Mouse (Mus musculus) limb, embryonic 14.5 days (tissue): ENCODE data around the gene Tex19.2. TPM values are rescaled to one million over a fixed set of nuclear protein-coding genes. Genes with fewer than 3 reads are reported as not detected.

Experiments used
- ATAC-seq: fragments of 200-750 bp; cut with Nextera tagmentation; 2 replicates; pipeline ENCODE4 v1.8.0; 2017; ENCODE audit warnings: low read depth, moderate number of reproducible peaks, moderate TSS enrichment; ENCODE audit not compliant: low FRiP score
- DNase-seq: peaks from one replicate; pipeline ENCODE4 v3.0.0-alpha.2; 2015; ENCODE audit warnings: low spot score
- H3K27ac ChIP-seq: fragments of 300-500 bp; sonication (generic); replicated peaks from 2 replicates; pipeline ENCODE4 v1.5.1; 2014; ENCODE audit warnings: low read depth, mild to moderate bottlenecking, low read length, moderate library complexity, mixed read lengths
- H3K27me3 ChIP-seq: fragments of 300-500 bp; sonication (generic); 2 replicates; pipeline ENCODE4 v1.6.1; 2014; ENCODE audit warnings: low read length, mixed read lengths; ENCODE audit not compliant: control insufficient read depth, insufficient read depth
- H3K36me3 ChIP-seq: fragments of 300-500 bp; sonication (generic); 2 replicates; pipeline ENCODE4 v1.6.1; 2014; ENCODE audit warnings: mild to moderate bottlenecking, low read length, moderate library complexity, mixed read lengths; ENCODE audit not compliant: control insufficient read depth, insufficient read depth
- H3K4me1 ChIP-seq: fragments of 300-500 bp; sonication (generic); 2 replicates; pipeline ENCODE4 v1.6.1; 2014; ENCODE audit warnings: antibody characterized with exemption, low read length, mixed read lengths; ENCODE audit not compliant: control insufficient read depth, insufficient read depth
- H3K4me2 ChIP-seq: fragments of 300-500 bp; sonication (generic); replicated peaks from 2 replicates; pipeline ENCODE4 v1.6.1; 2014; ENCODE audit warnings: low read depth, mild to moderate bottlenecking, low read length, moderate library complexity; ENCODE audit not compliant: severe bottlenecking
- H3K4me3 ChIP-seq: fragments of 300-500 bp; sonication (generic); replicated peaks from 2 replicates; pipeline ENCODE4 v1.5.1; 2014; ENCODE audit warnings: low read length
- H3K9ac ChIP-seq: fragments of 300-500 bp; sonication (generic); 2 replicates; pipeline ENCODE4 v1.6.1; 2014; ENCODE audit warnings: mild to moderate bottlenecking, low read depth, low read length, moderate library complexity; ENCODE audit not compliant: severe bottlenecking
- H3K9me3 ChIP-seq: fragments of 300-500 bp; sonication (generic); 2 replicates; pipeline ENCODE4 v1.6.1; 2016; ENCODE audit warnings: low read length; ENCODE audit not compliant: control insufficient read depth
- POLR2A ChIP-seq: fragments of 200-500 bp; IDR thresholded peaks from 2 replicates; pipeline ENCODE4 v1.8.0; 2012; ENCODE audit warnings: inconsistent platforms, mild to moderate bottlenecking, moderate library complexity, borderline replicate concordance; ENCODE audit not compliant: insufficient read depth, insufficient read length; ENCODE audit errors: extremely low read depth
- WGBS: fragments of 180-500 bp; shearing (Covaris S2); extraction: QIAGEN DNeasy Blood & Tissue Kit; methylation state at CpG from one replicate; pipeline ENCODE4 v1.1.7; 2014; 5-methylcytosine and 5-hydroxymethylcytosine counted together
- polyA plus RNA-seq, 2 experiments: library from polyadenylated mRNA; depleted of rRNA in 1 of 2; stranded (reverse) in 1 of 2; unstranded in 1 of 2; fragments of >200 nt; fragmentation: Nextera tagmentation in 1 of 2; extraction: Ambion mirVana in 1 of 2; gene quantifications; 2 replicates each; pipeline versions ENCODE4 v1.2.1 to v1.2.3; 2012 to 2014

The Tex19.2 gene
- polyA plus RNA-seq, 2 experiments, result 0.04 TPM; not detected in 1

GRCm38 (mm10) chr11:121089756-121090546 is 28.5 kb downstream of the Tex19.2 start:
- Histone ChIP-seq H3K27ac (no peak overlapping the region), H3K4me3 (no peak overlapping the region), H3K36me3 (no peaks in the 10 kb centered on the region), H3K9ac (no peak overlapping the region), H3K4me2 (no peak overlapping the region), H3K9me3 (no peaks in the 10 kb centered on the region), H3K27me3 (no peaks in the 10 kb centered on the region), H3K4me1 (no peaks in the 10 kb centered on the region)
- 84% methylated on average over 2 of the region's 2 CpGs for WGBS
- TF ChIP-seq POLR2A, result no peak
- DNase-seq (no peak), ATAC-seq (no peak)

- no peaks in the 10 kb centered on the region for H3K4me1 ChIP-seq
- H3K36me3 ChIP-seq, result no peaks in the 10 kb centered on the region
- WGBS, result 61% methylated on average over 6 of the region's 6 CpGs
- H3K9me3 ChIP-seq, result no peaks in the 10 kb centered on the region
- H3K9ac ChIP-seq, result no peak overlapping the region
- TF ChIP-seq POLR2A, result no peak
- no peak overlapping the region for H3K27ac ChIP-seq
- H3K4me3 ChIP-seq, result no peak overlapping the region
- DNase-seq (no peak), ATAC-seq (no peak)
- H3K4me2 ChIP-seq, result no peak overlapping the region
- no peaks in the 10 kb centered on the region for H3K27me3 ChIP-seq
Observed at GRCm38 (mm10) chr11:121088997-121089396, 29.5 kb downstream of the Tex19.2 start.

GRCm38 (mm10) chr11:121086296-121086695 is 32.2 kb downstream of the Tex19.2 start:
- no peak for ATAC-seq

GRCm38 (mm10) chr11:121085181-121085580 is 33.3 kb downstream of the Tex19.2 start:
- Histone ChIP-seq H3K4me1 (no peaks in the 10 kb centered on the region), H3K9me3 (no peaks in the 10 kb centered on the region), H3K27ac (no peak overlapping the region), H3K4me3 (no peak overlapping the region), H3K4me2 (no peak overlapping the region), H3K36me3 (no peaks in the 10 kb centered on the region), H3K27me3 (no peaks in the 10 kb centered on the region), H3K9ac (no peak overlapping the region)
- no peak for TF ChIP-seq POLR2A
- ATAC-seq (no peak), DNase-seq (no peak)
- WGBS, result 81% methylated on average over 5 of the region's 5 CpGs

More at GRCm38 (mm10) chr11:121086296-121086695, 32.2 kb downstream of the Tex19.2 start:
- Histone ChIP-seq H3K4me2 (no peak overlapping the region), H3K4me1 (no peaks in the 10 kb centered on the region), H3K4me3 (no peak overlapping the region), H3K27me3 (no peaks in the 10 kb centered on the region), H3K9me3 (no peaks in the 10 kb centered on the region), H3K27ac (no peak overlapping the region), H3K9ac (no peak overlapping the region), H3K36me3 (no peaks in the 10 kb centered on the region)
- TF ChIP-seq POLR2A, result no peak
- 55% methylated on average over 4 of the region's 4 CpGs for WGBS
- DNase-seq, result no peak

GRCm38 (mm10) chr11:121082857-121083500 is 35.5 kb downstream of the Tex19.2 start:
- no peaks in the 10 kb centered on the region for H3K36me3 ChIP-seq
- no peaks in the 10 kb centered on the region for H3K4me1 ChIP-seq
- DNase-seq (no peak), ATAC-seq (no peak)
- WGBS, result 76% methylated on average over 6 of the region's 6 CpGs
- H3K9me3 ChIP-seq, result no peaks in the 10 kb centered on the region
- no peak for TF ChIP-seq POLR2A
- H3K4me2 ChIP-seq, result no peak overlapping the region
- no peak overlapping the region for H3K27ac ChIP-seq
- H3K4me3 ChIP-seq, result no peak overlapping the region
- no peak overlapping the region for H3K9ac ChIP-seq
- H3K27me3 ChIP-seq, result no peaks in the 10 kb centered on the region
